Mouse (Mus musculus): ENCODE measurements around the gene Paqr5. TPM values are rescaled to one million over a fixed set of nuclear protein-coding genes. Genes with fewer than 3 reads are reported as not detected.

Paqr5 gene
- total RNA-seq, 1 experiment = 0.27 TPM

GRCm38 (mm10) chr9:62013316-62014097 lies 13.1 kb downstream of the Paqr5 start:
- H3K36me3 ChIP-seq (ENCODE audit: control insufficient read depth, insufficient read depth, low read length, poor library complexity, severe bottlenecking) = no peaks in the 10 kb centered on the region
- no peak for DNase-seq (ENCODE audit: low read depth, low spot score)
- H3K9me3 ChIP-seq (ENCODE audit: control insufficient read depth, insufficient read depth, low read depth, low read length) = no peaks in the 10 kb centered on the region
- no peak overlapping the region for H3K4me3 ChIP-seq (ENCODE audit: insufficient read depth in 1 of 2, low read depth in 1 of 2, low read length in 2 of 2, poor library complexity in 1 of 2, severe bottlenecking in 1 of 2)
- H3K4me1 ChIP-seq (ENCODE audit: control insufficient read depth in 2 of 2, insufficient read depth in 2 of 2, low read length in 2 of 2, poor library complexity in 1 of 2) = no peaks in the 10 kb centered on the region
- H3K9ac ChIP-seq (ENCODE audit: insufficient read depth, low read depth, low read length, poor library complexity, severe bottlenecking) = no peak overlapping the region
- TF ChIP-seq ZC3H11A (IDR thresholded peaks at IDR 0.05; ENCODE audit: borderline replicate concordance, low read depth, low read length) (no peak), MAFK (IDR thresholded peaks at IDR 0.05; ENCODE audit: insufficient read depth, low read depth, low read length) (no peak), CHD2 (IDR thresholded peaks at IDR 0.05; ENCODE audit: low read depth, low read length) (no peak), HCFC1 (IDR thresholded peaks at IDR 0.05; ENCODE audit: borderline replicate concordance, insufficient read depth, low read length) (no peak), ZNF384 (IDR thresholded peaks at IDR 0.05; ENCODE audit: low read depth, low read length) (no peak)
- in situ Hi-C loops (cut with MboI; ENCODE audit: low sequenced_read_pairs in 2 of 2, unreplicated experiment in 2 of 2) = no loop called here
- no peak overlapping the region for H3K27ac ChIP-seq (ENCODE audit: insufficient read depth, low read depth, low read length, poor library complexity, severe bottlenecking)

GRCm38 (mm10) chr9:62008360-62008759 lies 18.3 kb downstream of the Paqr5 start:
- Histone ChIP-seq H3K9me3 (ENCODE audit: control insufficient read depth, insufficient read depth, low read depth, low read length) (no peaks in the 10 kb centered on the region), H3K4me1 (ENCODE audit: control insufficient read depth in 2 of 2, insufficient read depth in 2 of 2, low read length in 2 of 2, poor library complexity in 1 of 2) (no peaks in the 10 kb centered on the region), H3K9ac (ENCODE audit: insufficient read depth, low read depth, low read length, poor library complexity, severe bottlenecking) (no peak overlapping the region), H3K4me3 (ENCODE audit: insufficient read depth in 1 of 2, low read depth in 1 of 2, low read length in 2 of 2, poor library complexity in 1 of 2, severe bottlenecking in 1 of 2) (no peak overlapping the region), H3K27ac (ENCODE audit: insufficient read depth, low read depth, low read length, poor library complexity, severe bottlenecking) (no peak overlapping the region), H3K36me3 (ENCODE audit: control insufficient read depth, insufficient read depth, low read length, poor library complexity, severe bottlenecking) (no peaks in the 10 kb centered on the region)
- no peak for TF ChIP-seq CHD2 (IDR thresholded peaks at IDR 0.05; ENCODE audit: low read depth, low read length)
- TF ChIP-seq ZNF384 (IDR thresholded peaks at IDR 0.05; ENCODE audit: low read depth, low read length) = no peak
- TF ChIP-seq MAFK (IDR thresholded peaks at IDR 0.05; ENCODE audit: insufficient read depth, low read depth, low read length) = no peak
- in situ Hi-C loops (cut with MboI; ENCODE audit: low sequenced_read_pairs in 2 of 2, unreplicated experiment in 2 of 2) = no loop called here
- no peak for DNase-seq (ENCODE audit: low read depth, low spot score)

- no peak for TF ChIP-seq MAFK (IDR thresholded peaks at IDR 0.05; ENCODE audit: insufficient read depth, low read depth, low read length)
- TF ChIP-seq HCFC1 (IDR thresholded peaks at IDR 0.05; ENCODE audit: borderline replicate concordance, insufficient read depth, low read length) = no peak
- no peak for TF ChIP-seq ZNF384 (IDR thresholded peaks at IDR 0.05; ENCODE audit: low read depth, low read length)
- no peak for TF ChIP-seq ZC3H11A (IDR thresholded peaks at IDR 0.05; ENCODE audit: borderline replicate concordance, low read depth, low read length)
- no peak for TF ChIP-seq CHD2 (IDR thresholded peaks at IDR 0.05; ENCODE audit: low read depth, low read length)
- DNase-seq (ENCODE audit: low read depth, low spot score) = no peak
- no peak overlapping the region for H3K4me3 ChIP-seq (ENCODE audit: insufficient read depth in 1 of 2, low read depth in 1 of 2, low read length in 2 of 2, poor library complexity in 1 of 2, severe bottlenecking in 1 of 2)
- H3K27ac ChIP-seq (ENCODE audit: insufficient read depth, low read depth, low read length, poor library complexity, severe bottlenecking) = no peak overlapping the region
- in situ Hi-C loops (cut with MboI; ENCODE audit: low sequenced_read_pairs in 2 of 2, unreplicated experiment in 2 of 2) = no loop called here
- H3K4me1 ChIP-seq (ENCODE audit: control insufficient read depth in 2 of 2, insufficient read depth in 2 of 2, low read length in 2 of 2, poor library complexity in 1 of 2) = no peaks in the 10 kb centered on the region
- no peaks in the 10 kb centered on the region for H3K9me3 ChIP-seq (ENCODE audit: control insufficient read depth, insufficient read depth, low read depth, low read length)
- no peaks in the 10 kb centered on the region for H3K36me3 ChIP-seq (ENCODE audit: control insufficient read depth, insufficient read depth, low read length, poor library complexity, severe bottlenecking)
- no peak overlapping the region for H3K9ac ChIP-seq (ENCODE audit: insufficient read depth, low read depth, low read length, poor library complexity, severe bottlenecking)
Observed at GRCm38 (mm10) chr9:62007028-62007427, 19.6 kb downstream of the Paqr5 start.

- Histone ChIP-seq H3K27ac (ENCODE audit: insufficient read depth, low read depth, low read length, poor library complexity, severe bottlenecking) (no peak overlapping the region), H3K36me3 (ENCODE audit: control insufficient read depth, insufficient read depth, low read length, poor library complexity, severe bottlenecking) (no peaks in the 10 kb centered on the region), H3K4me1 (ENCODE audit: control insufficient read depth in 2 of 2, insufficient read depth in 2 of 2, low read length in 2 of 2, poor library complexity in 1 of 2) (peaks cover 0 to 10% of the 10 kb centered on the region in 2 experiments; a peak in 2 of 4 replicates), H3K9ac (ENCODE audit: insufficient read depth, low read depth, low read length, poor library complexity, severe bottlenecking) (no peak overlapping the region), H3K9me3 (ENCODE audit: control insufficient read depth, insufficient read depth, low read depth, low read length) (no peaks in the 10 kb centered on the region), H3K4me3 (ENCODE audit: insufficient read depth in 1 of 2, low read depth in 1 of 2, low read length in 2 of 2, poor library complexity in 1 of 2, severe bottlenecking in 1 of 2) (no peak overlapping the region)
- in situ Hi-C loops (cut with MboI; ENCODE audit: low sequenced_read_pairs in 2 of 2, unreplicated experiment in 2 of 2) = no loop called here
- TF ChIP-seq ZC3H11A (IDR thresholded peaks at IDR 0.05; ENCODE audit: borderline replicate concordance, low read depth, low read length) (no peak), CHD2 (IDR thresholded peaks at IDR 0.05; ENCODE audit: low read depth, low read length) (no peak), HCFC1 (IDR thresholded peaks at IDR 0.05; ENCODE audit: borderline replicate concordance, insufficient read depth, low read length) (no peak), MAFK (IDR thresholded peaks at IDR 0.05; ENCODE audit: insufficient read depth, low read depth, low read length) (no peak), ZNF384 (IDR thresholded peaks at IDR 0.05; ENCODE audit: low read depth, low read length) (no peak)
- DNase-seq (ENCODE audit: low read depth, low spot score) = no peak
Observed at GRCm38 (mm10) chr9:62003611-62004010, 23.0 kb downstream of the Paqr5 start.
